Mouse (Mus musculus): Measurements from ENCODE around the gene Dbr1. TPM values are rescaled to one million over a fixed set of nuclear protein-coding genes. Genes with fewer than 3 reads are reported as not detected.

Dbr1 gene
- polyA plus RNA-seq, 1 experiment from 2014 or later, result 13.9 TPM

DNA sequence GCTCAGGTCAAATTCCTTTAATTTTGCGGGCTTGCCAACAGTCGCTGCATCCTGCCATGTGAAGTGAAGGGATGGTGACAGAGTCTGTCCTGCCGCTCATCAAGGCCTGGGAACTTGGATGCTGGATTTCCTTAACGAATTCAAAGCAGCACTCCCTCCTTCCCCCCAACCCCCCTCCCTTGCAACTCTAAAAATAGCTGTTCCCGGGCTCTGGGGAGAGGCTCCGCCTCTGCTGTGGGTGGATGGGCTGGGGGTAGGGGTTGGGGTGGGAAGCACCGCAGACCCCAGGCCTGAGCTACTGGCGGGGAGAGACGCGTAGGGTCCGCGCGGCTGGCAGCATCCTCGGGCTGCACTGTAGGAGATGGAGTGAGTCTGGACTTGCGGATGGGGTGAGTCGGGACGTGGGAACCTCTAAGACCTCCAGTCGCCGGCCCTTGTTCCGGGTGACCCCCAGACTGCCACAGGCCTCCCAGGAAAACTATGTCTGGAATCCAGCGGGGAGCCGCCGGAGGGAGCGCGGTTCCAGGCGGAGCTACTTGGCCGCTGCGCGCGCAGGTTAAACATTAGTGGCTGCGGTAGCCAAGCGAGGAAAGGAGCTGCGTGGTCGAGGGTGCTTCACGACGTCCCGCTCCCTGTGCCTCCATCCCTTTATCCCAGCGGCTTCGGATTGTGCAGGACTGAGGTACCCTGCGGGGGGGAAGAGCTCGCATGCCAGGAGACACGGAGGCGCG is 53.8 kb downstream of the Dbr1 start, which contains the start of gene Dzip1l:
Dzip1l (plus strand) TSS at position 216 of the 731 bp plus-strand sequence.
- peak within 1 kb of the TSS; percentile 57 for H3K4me2 ChIP-seq (ENCODE audit: low read depth, low read length)
- 3% methylated on average over 44 of the region's 44 CpGs for WGBS (ENCODE audit: insufficient replicate concordance)
- H3K27ac ChIP-seq (ENCODE audit: low read length), result no peak within 1 kb of the TSS
- ATAC-seq (ENCODE audit: low read depth), result peak; percentile 47
- H3K9me3 ChIP-seq (replicated peaks; ENCODE audit: control insufficient read depth, low read length), result no peaks in the 10 kb centered on the region
- peaks cover 13% of the 10 kb centered on the region for H3K27me3 ChIP-seq (ENCODE audit: control insufficient read depth, insufficient read depth, low read depth, low read length)
- no peaks in the 10 kb centered on the region for H3K36me3 ChIP-seq (ENCODE audit: control insufficient read depth, insufficient read depth)
- H3K9ac ChIP-seq (ENCODE audit: low read depth, low read length), result no peak within 1 kb of the TSS
- no peaks in the 10 kb centered on the region for H3K4me1 ChIP-seq (ENCODE audit: control insufficient read depth, low read depth, low read length)
- peak within 1 kb of the TSS; percentile 45 for H3K4me3 ChIP-seq (ENCODE audit: low read depth, low read length)

DNA sequence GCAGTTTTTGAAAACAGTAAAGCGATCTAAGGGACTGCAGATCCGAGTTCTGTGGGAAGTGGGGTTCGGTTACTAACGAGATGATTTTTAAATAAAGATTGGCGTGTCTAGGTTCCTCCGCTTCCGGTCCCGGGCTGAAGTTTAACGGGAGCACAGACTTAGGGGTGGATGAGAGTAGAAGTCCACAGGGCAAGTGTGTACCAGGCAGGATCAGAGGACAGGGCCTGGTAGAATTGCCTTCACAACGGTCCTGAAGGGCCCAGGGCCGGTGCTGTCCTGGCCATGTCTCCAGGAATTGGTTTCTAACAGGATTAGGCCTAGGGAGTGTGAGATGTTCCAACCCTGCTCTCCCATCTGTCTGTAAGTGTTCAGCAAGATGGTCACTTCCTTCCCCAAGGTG is 54.5 kb downstream of the Dbr1 start:
- peak overlapping the region; percentile 45 for H3K4me3 ChIP-seq (ENCODE audit: low read depth, low read length)
- no peaks in the 10 kb centered on the region for H3K9me3 ChIP-seq (replicated peaks; ENCODE audit: control insufficient read depth, low read length)
- no peak overlapping the region for H3K27ac ChIP-seq (ENCODE audit: low read length)
- no peak for ATAC-seq (ENCODE audit: low read depth)
- peak overlapping the region; percentile 57 for H3K4me2 ChIP-seq (ENCODE audit: low read depth, low read length)
- 4% methylated on average over 11 of the region's 11 CpGs for WGBS (ENCODE audit: insufficient replicate concordance)
- no peaks in the 10 kb centered on the region for H3K36me3 ChIP-seq (ENCODE audit: control insufficient read depth, insufficient read depth)
- peaks cover 13% of the 10 kb centered on the region for H3K27me3 ChIP-seq (ENCODE audit: control insufficient read depth, insufficient read depth, low read depth, low read length)
- no peaks in the 10 kb centered on the region for H3K4me1 ChIP-seq (ENCODE audit: control insufficient read depth, low read depth, low read length)
- H3K9ac ChIP-seq (ENCODE audit: low read depth, low read length), result no peak overlapping the region

DNA sequence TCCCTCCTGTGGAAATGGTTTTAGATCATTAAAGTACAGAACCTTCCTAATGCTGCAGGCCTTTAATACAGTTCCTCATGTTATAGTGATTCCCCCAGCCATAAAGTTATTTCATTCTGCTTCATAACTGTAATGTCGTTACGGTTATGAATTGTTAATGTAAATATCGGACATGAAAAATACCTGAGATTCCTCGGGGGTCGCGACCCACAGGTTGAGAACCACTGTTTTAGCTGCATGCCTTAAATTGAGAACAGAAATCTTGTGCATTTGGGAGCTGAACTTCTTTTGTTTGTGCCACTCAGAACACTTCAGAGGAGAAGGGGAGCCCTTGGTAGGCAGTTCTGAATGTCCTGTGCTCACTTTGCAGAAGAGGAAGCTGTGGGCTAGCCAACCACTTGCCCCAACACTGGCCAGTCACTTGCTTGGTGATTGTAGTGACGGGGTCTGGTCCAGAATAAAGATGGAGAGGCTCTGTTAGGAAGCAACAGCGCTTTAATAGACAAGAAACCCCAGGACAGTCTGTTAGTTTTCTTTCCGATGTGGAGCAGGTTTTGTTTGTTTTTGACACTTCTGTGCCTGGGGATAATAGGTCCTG is 55.0 kb downstream of the Dbr1 start:
- ATAC-seq (ENCODE audit: low read depth), result no peak
- Histone ChIP-seq H3K9ac (ENCODE audit: low read depth, low read length) (no peak overlapping the region), H3K9me3 (replicated peaks; ENCODE audit: control insufficient read depth, low read length) (no peaks in the 10 kb centered on the region), H3K4me2 (ENCODE audit: low read depth, low read length) (no peak overlapping the region), H3K4me1 (ENCODE audit: control insufficient read depth, low read depth, low read length) (no peaks in the 10 kb centered on the region), H3K4me3 (ENCODE audit: low read depth, low read length) (no peak overlapping the region), H3K27me3 (ENCODE audit: control insufficient read depth, insufficient read depth, low read depth, low read length) (peaks cover 13% of the 10 kb centered on the region), H3K36me3 (ENCODE audit: control insufficient read depth, insufficient read depth) (no peaks in the 10 kb centered on the region), H3K27ac (ENCODE audit: low read length) (no peak overlapping the region)
- WGBS (ENCODE audit: insufficient replicate concordance), result 55% methylated on average over 9 of the region's 9 CpGs

DNA sequence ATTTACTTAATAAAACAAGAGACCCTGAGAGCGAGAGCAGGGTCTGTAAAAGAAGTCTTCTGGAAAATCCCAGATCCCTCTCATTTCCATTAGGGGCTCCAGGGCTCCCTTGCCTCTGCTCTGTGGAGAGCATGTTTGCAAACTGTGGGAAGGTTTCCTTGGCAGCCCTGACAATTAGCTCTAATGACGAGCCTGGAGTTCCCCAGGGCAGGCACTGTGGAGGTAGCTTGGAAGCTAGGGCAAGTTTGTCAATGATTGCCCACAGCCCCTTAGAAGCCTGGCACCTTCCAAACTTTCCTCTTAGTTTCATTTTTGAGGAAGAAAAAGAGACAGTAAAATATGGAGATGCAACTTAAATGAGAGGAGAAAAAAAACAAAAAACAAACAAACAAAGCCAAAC is 56.2 kb downstream of the Dbr1 start:
- WGBS (ENCODE audit: insufficient replicate concordance), result 52% methylated on average over 2 of the region's 2 CpGs
- Histone ChIP-seq H3K27me3 (ENCODE audit: control insufficient read depth, insufficient read depth, low read depth, low read length) (peaks cover 13% of the 10 kb centered on the region), H3K9ac (ENCODE audit: low read depth, low read length) (no peak overlapping the region), H3K27ac (ENCODE audit: low read length) (no peak overlapping the region), H3K4me1 (ENCODE audit: control insufficient read depth, low read depth, low read length) (no peaks in the 10 kb centered on the region), H3K9me3 (replicated peaks; ENCODE audit: control insufficient read depth, low read length) (no peaks in the 10 kb centered on the region), H3K4me2 (ENCODE audit: low read depth, low read length) (no peak overlapping the region), H3K36me3 (ENCODE audit: control insufficient read depth, insufficient read depth) (no peaks in the 10 kb centered on the region), H3K4me3 (ENCODE audit: low read depth, low read length) (no peak overlapping the region)
- no peak for ATAC-seq (ENCODE audit: low read depth)

DNA sequence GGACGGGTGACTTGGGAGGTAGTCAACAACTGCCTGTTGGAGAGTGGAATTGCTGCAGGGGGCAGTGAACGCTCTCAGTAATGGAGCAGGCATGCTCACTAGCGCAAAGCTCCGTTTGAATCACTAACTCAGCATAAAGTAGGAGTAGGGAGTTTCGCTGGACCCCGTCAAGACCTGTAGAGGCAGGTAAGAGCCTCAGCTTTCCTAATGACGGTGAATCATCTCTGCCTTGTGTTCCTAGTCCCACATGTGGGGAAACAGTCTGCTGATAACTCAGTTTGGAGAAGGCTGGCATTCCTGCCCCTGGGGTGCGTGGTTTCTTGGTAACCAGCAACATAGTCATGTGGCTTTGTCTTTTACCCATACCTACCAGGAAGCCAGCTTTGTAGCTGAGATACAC is 56.7 kb downstream of the Dbr1 start:
- no peaks in the 10 kb centered on the region for H3K4me1 ChIP-seq (ENCODE audit: control insufficient read depth, low read depth, low read length)
- no peak overlapping the region for H3K27ac ChIP-seq (ENCODE audit: low read length)
- H3K9me3 ChIP-seq (replicated peaks; ENCODE audit: control insufficient read depth, low read length), result no peaks in the 10 kb centered on the region
- WGBS (ENCODE audit: insufficient replicate concordance), result 58% methylated on average over 8 of the region's 8 CpGs
- H3K9ac ChIP-seq (ENCODE audit: low read depth, low read length), result no peak overlapping the region
- no peak overlapping the region for H3K4me2 ChIP-seq (ENCODE audit: low read depth, low read length)
- no peaks in the 10 kb centered on the region for H3K36me3 ChIP-seq (ENCODE audit: control insufficient read depth, insufficient read depth)
- ATAC-seq (ENCODE audit: low read depth), result no peak
- H3K27me3 ChIP-seq (ENCODE audit: control insufficient read depth, insufficient read depth, low read depth, low read length), result peaks cover 13% of the 10 kb centered on the region
- no peak overlapping the region for H3K4me3 ChIP-seq (ENCODE audit: low read depth, low read length)

Other genes starting within 250 kb of the Dbr1 start
- 0.02 and 0.09 TPM in 2 replicates for gene Esyt3, start 217.2 kb upstream of the Dbr1 start, polyA plus RNA-seq (2015; fragmentation: Nextera tagmentation; extraction: Ambion mirVana)
- 3.3 and 3.8 TPM in 2 replicates for gene Mras, start 138.4 kb upstream of the Dbr1 start, polyA plus RNA-seq (2015; fragmentation: Nextera tagmentation; extraction: Ambion mirVana)
- not detected in 2 replicates for gene Nme9, start 124.3 kb upstream of the Dbr1 start, polyA plus RNA-seq (2015; fragmentation: Nextera tagmentation; extraction: Ambion mirVana)
- 8.3 and 8.9 TPM in 2 replicates for gene Armc8, start 6.9 kb upstream of the Dbr1 start, polyA plus RNA-seq (2015; fragmentation: Nextera tagmentation; extraction: Ambion mirVana)
- not detected in 2 replicates for gene A4gnt, start 36.7 kb downstream of the Dbr1 start, polyA plus RNA-seq (2015; fragmentation: Nextera tagmentation; extraction: Ambion mirVana)
- 0.54 and 0.71 TPM in 2 replicates for gene Dzip1l, start 53.7 kb downstream of the Dbr1 start, polyA plus RNA-seq (2015; fragmentation: Nextera tagmentation; extraction: Ambion mirVana)
- gene Cldn18, start 141.5 kb downstream of the Dbr1 start, polyA plus RNA-seq (2015; fragmentation: Nextera tagmentation; extraction: Ambion mirVana), result 0.17 TPM in 1 of 2 replicates, not detected in the other